Mouse (Mus musculus) lung, adult 10 weeks (tissue): ENCODE results near the gene Map3k13. TPM values are rescaled to one million over a fixed set of nuclear protein-coding genes. Genes with fewer than 3 reads are reported as not detected.

Experiments
- polyA plus RNA-seq: library from polyadenylated mRNA; stranded (reverse); fragments of 350-450 nt; fragmentation: Illumina TruSeq; extraction: RNeasy Lipid Tissue Mini Kit (QIAGEN cat#74804); gene quantifications from one replicate; pipeline ENCODE4 v1.2.3, GENCODE M21; 2014; ENCODE audit warnings: low read depth, low replicate concordance; ENCODE audit not compliant: insufficient read depth

Map3k13 gene
- 0.50 TPM for polyA plus RNA-seq

DNA sequence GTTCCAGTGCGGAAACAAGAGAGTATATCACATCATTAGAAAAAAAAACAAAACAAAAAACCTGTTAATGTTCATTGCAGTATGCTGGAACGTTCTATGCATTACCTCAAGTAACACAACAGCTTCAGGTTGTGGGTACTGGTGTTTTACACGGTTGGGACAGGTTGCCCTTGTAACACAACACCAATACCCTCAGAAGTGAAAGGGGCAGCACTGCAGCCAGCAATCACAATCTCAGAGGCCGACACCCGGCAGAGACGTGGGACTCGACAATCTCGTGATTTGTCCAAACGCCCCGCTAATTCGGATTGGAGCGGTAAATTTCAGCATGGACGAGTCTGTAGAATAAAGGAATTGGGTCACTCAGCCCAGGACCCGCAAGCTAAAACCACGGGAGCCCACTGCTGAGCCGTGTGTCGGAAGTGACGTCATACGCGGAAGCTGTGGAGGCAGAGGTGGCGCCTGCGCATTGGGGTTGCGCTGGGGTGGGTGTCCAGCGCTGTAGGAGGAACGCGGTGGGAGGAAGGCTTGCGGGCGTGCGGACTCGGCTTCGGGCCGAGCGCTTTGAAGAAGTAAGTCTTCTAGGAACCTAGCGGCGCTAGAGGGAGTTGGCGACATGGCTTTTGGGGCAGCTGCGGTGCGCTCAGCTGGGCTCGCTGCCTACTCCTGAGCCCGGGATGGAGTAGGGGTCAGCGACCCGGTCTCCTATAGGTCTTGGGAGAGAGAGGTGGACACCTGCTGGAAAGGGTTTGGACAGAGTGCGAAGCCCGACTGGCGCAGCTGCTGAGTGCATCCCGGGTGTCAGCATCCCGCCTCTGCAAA is at the start of gene Map3k13:
Map3k13 (plus strand) TSS at position 472 of the 822 bp plus-strand sequence.

DNA sequence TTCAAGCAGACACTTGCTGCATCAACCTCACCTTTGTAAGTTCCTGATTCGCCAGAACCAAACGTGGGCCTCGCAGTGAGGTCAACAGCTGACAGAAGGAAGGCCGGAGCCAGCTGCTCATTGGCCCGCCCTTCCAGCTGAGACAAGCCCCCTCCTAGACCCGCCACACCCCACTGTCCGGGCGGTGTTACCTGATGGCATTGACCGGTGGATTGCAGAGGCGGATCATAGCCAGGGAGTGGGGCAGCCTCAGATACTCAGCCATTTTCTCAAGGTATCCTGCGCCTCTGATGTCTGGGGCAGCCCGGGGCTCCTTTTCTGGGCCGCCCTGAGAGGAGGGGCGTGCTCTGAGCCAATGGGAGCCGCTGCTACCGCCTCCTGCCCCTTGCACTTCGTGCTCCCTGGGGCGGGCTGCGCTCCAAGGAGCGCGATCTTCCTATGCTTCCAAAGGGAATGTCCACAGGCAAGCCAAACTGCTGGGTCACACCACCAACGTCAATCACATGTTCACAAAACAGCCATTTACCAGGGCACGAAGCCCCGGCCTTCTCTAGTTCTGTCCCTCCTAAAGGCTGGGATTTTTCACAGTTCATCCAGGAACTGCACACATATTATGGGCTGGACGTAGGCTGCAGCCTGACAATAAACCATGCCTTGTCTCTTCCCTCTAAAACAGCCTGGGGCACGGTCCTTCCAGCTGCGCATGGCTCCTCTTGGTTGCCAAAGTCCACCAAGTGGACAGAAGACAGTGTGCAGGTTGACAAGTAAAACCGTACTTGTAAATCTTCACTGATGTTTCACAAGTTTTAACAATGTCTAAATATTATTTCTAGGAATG is 6.4 kb upstream of the Map3k13 start, which contains the start of gene Ehhadh:
Ehhadh (minus strand) TSS at position 292 of the 838 bp plus-strand sequence.

DNA sequence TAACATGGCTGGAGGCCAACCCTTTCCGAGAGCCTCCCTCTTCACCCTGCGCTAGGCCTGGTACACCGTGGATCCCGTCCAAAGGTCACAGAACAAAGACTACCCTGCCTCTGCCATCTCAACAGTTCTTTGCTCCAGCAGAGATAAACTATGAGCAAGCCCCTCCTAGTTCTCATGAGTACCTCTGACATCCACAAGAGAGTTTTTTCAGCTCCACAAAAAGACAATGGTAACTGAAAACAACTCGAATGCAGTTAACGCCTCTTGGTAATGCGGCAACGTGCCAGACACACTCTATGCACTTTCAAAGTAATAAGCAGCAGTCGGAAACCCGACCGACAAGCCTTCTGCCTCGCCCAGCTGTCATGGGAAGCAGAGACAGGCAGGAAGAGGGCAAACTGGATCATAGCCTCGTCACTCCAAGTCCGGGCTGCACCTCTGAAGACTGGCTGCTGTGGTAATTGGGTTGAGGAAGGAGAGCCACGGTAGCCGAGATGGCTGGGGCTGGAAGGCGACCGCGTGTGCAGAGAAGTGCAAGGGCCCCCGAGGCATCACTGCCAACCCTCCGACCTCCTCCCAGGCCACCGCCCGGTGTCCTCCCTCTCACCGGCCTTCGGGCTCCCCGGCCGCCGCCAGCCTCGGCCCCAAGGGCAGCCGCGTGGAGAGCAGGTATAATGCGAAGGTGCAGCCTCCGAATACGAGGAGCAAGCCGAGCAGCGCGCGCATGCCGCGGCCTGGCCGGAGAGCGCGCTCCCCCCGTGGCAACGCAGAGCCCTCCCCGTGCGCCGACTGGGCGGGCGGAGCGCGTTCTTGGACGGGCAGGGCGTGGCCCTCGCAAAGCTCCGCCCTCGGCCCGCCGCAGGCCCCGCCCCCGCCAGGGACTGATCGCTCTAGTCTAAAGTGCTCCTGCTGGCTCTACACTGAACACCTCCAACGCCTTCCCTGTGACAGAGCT is 152.9 kb downstream of the Map3k13 start, which contains the start of gene Tmem41a:
Tmem41a (minus strand) TSS at position 792 of the 955 bp plus-strand sequence.

Other genes starting within 250 kb of the Map3k13 start
- 12.2 TPM for gene 2510009E07Rik, start 99.7 kb upstream of the Map3k13 start, polyA plus RNA-seq
- 4.8 TPM for gene Ehhadh, start 6.5 kb upstream of the Map3k13 start, polyA plus RNA-seq
- gene Tmem41a, start 153.2 kb downstream of the Map3k13 start, polyA plus RNA-seq: 18.1 TPM
- gene Liph, start 201.3 kb downstream of the Map3k13 start, polyA plus RNA-seq: 15.9 TPM
- gene Senp2, start 215.1 kb downstream of the Map3k13 start, polyA plus RNA-seq: 23.0 TPM